In genomic region chrX:42364137-42364536, GRCm38 (mm10) we compare ENCODE assay signal across 17 mouse cellular contexts.
DNase-seq lines count a peak whose midpoint lies in the region; ATAC-seq and TF ChIP-seq lines count a peak whose summit lies in the region.
"Had no signal": no experiment of that assay in that cellular context is flagged by ENCODE, and none has a peak within 500 bp of the region (broad histone marks: within the 10 kb centered on the region; RNA-seq: fewer than 3 reads in every experiment).

No protein-coding gene starts in this region.

- no peaks in the 10 kb centered on the region for H3K36me3 ChIP-seq in intestine, embryonic 16.5 days (ENCODE audit: control insufficient read depth, insufficient read depth, low read length)
- no peaks in the 10 kb centered on the region for H3K36me3 ChIP-seq in liver, postnatal 0 days (replicated peaks; ENCODE audit: insufficient read depth, low read length)
- H3K36me3 ChIP-seq in forebrain, embryonic 15.5 days, result no peaks in the 10 kb centered on the region
- H3K36me3 ChIP-seq: embryonic facial prominence, embryonic 13.5 days; forebrain, embryonic 12.5 days; heart, embryonic 13.5 days; hindbrain, embryonic 15.5 days had no signal

- TF ChIP-seq CTCF in liver, postnatal 0 days (IDR thresholded peaks at IDR 0.05; ENCODE audit: low read depth), result no peak

- H3K4me3 ChIP-seq in intestine, embryonic 16.5 days (ENCODE audit: low read length), result no peak overlapping the region
- H3K4me3 ChIP-seq in liver, postnatal 0 days (ENCODE audit: low read depth, low read length), result no peak overlapping the region
- no peak overlapping the region for H3K4me3 ChIP-seq in forebrain, embryonic 15.5 days
- H3K4me3 ChIP-seq: embryonic facial prominence, embryonic 13.5 days; forebrain, embryonic 12.5 days; heart, embryonic 13.5 days; hindbrain, embryonic 15.5 days had no signal

- H3K4me1 ChIP-seq in intestine, embryonic 16.5 days (ENCODE audit: control insufficient read depth, insufficient read depth, low read length), result no peaks in the 10 kb centered on the region
- H3K4me1 ChIP-seq in liver, postnatal 0 days (ENCODE audit: insufficient read depth), result no peaks in the 10 kb centered on the region
- peaks cover 13% of the 10 kb centered on the region for H3K4me1 ChIP-seq in forebrain, embryonic 15.5 days
- H3K4me1 ChIP-seq: embryonic facial prominence, embryonic 13.5 days had no signal

- no peak overlapping the region for H3K4me2 ChIP-seq in intestine, embryonic 16.5 days (ENCODE audit: low read depth, low read length)
- H3K4me2 ChIP-seq in liver, postnatal 0 days (ENCODE audit: low read depth, low read length), result no peak overlapping the region
- H3K4me2 ChIP-seq in forebrain, embryonic 15.5 days (replicated peaks), result no peak overlapping the region
- H3K4me2 ChIP-seq: embryonic facial prominence, embryonic 13.5 days; forebrain, embryonic 12.5 days; heart, embryonic 13.5 days; hindbrain, embryonic 15.5 days had no signal

- H3K9me3 ChIP-seq in intestine, embryonic 16.5 days (ENCODE audit: control insufficient read depth, low read length), result no peaks in the 10 kb centered on the region
- H3K9me3 ChIP-seq in liver, postnatal 0 days (ENCODE audit: low read length), result no peaks in the 10 kb centered on the region
- no peaks in the 10 kb centered on the region for H3K9me3 ChIP-seq in forebrain, embryonic 15.5 days
- H3K9me3 ChIP-seq: embryonic facial prominence, embryonic 13.5 days; forebrain, embryonic 12.5 days; heart, embryonic 13.5 days; hindbrain, embryonic 15.5 days had no signal

- H3K9ac ChIP-seq in intestine, embryonic 16.5 days (ENCODE audit: low read depth, low read length), result no peak overlapping the region
- no peak overlapping the region for H3K9ac ChIP-seq in liver, postnatal 0 days (replicated peaks)
- no peak overlapping the region for H3K9ac ChIP-seq in forebrain, embryonic 15.5 days (replicated peaks)
- H3K9ac ChIP-seq: embryonic facial prominence, embryonic 13.5 days; forebrain, embryonic 12.5 days; heart, embryonic 13.5 days; hindbrain, embryonic 15.5 days had no signal

- ATAC-seq in CD4-positive, CD25-positive, alpha-beta regulatory T cell, adult 4 months, result peak; percentile 33
- peak; percentile 35 for ATAC-seq in activated CD4-positive, CD25-positive, alpha-beta regulatory T cell, adult 4 months
- ATAC-seq in intestine, embryonic 16.5 days, result peak; percentile 50
- no peak for ATAC-seq in liver, postnatal 0 days
- ATAC-seq in forebrain, embryonic 15.5 days (replicated peaks), result no peak

- 53% methylated on average over 1 of the region's 1 CpGs for WGBS in intestine, embryonic 16.5 days
- WGBS in liver, postnatal 0 days (ENCODE audit: insufficient replicate concordance), result 45% methylated on average over 1 of the region's 1 CpGs
- 62% methylated on average over 1 of the region's 1 CpGs for WGBS in forebrain, embryonic 15.5 days

- DNase-seq in liver, postnatal 0 days, result no peak
- no peak for DNase-seq in adrenal gland, postnatal 36 days
- DNase-seq: adrenal gland, postnatal 10 days; cerebellum, adult 11-12 months; cerebellum, adult 9-10 months; cerebellum, postnatal 36 days; gastrocnemius, postnatal 36 days; heart, adult 11 months; heart, postnatal 36 days had no signal

- no peak overlapping the region for H3K27ac ChIP-seq in intestine, embryonic 16.5 days (ENCODE audit: low read length)
- no peak overlapping the region for H3K27ac ChIP-seq in liver, postnatal 0 days (ENCODE audit: low read depth)
- H3K27ac ChIP-seq in forebrain, embryonic 15.5 days (replicated peaks), result no peak overlapping the region
- H3K27ac ChIP-seq: embryonic facial prominence, embryonic 13.5 days; forebrain, embryonic 12.5 days; heart, embryonic 13.5 days; hindbrain, embryonic 15.5 days had no signal

- TF ChIP-seq EP300 in liver, postnatal 0 days (IDR thresholded peaks at IDR 0.05; ENCODE audit: low read depth), result no peak

- H3K27me3 ChIP-seq in intestine, embryonic 16.5 days (replicated peaks; ENCODE audit: control insufficient read depth, insufficient read depth, low read length), result no peaks in the 10 kb centered on the region
- H3K27me3 ChIP-seq in liver, postnatal 0 days (ENCODE audit: insufficient read depth, low read length), result no peaks in the 10 kb centered on the region
- H3K27me3 ChIP-seq in forebrain, embryonic 15.5 days, result no peaks in the 10 kb centered on the region
- H3K27me3 ChIP-seq: embryonic facial prominence, embryonic 13.5 days; forebrain, embryonic 12.5 days; heart, embryonic 13.5 days; hindbrain, embryonic 15.5 days had no signal

Comparison
In these comparisons a context has a peak if more than half of its experiments do, and no peak if none do; other contexts are left out.
1. ATAC-seq: peak in CD4-positive, CD25-positive, alpha-beta regulatory T cell, adult 4 months (single experiment), activated CD4-positive, CD25-positive, alpha-beta regulatory T cell, adult 4 months (single experiment) and intestine, embryonic 16.5 days (single experiment); none in liver, postnatal 0 days (single experiment) and forebrain, embryonic 15.5 days (single experiment).